Mouse (Mus musculus) adrenal gland, postnatal 4 days (tissue): ENCODE data around the gene Guca1a. TPM values are rescaled to one million over a fixed set of nuclear protein-coding genes. Genes with fewer than 3 reads are reported as not detected.
"Not testable (repeated sequence)": the region's sequence is repeated elsewhere in the genome, so short reads cannot be mapped to it uniquely, and the experiment has no call there.

ENCODE experiments used
- DNase-seq, 2 experiments: peaks; one replicate each; pipeline ENCODE4 v3.0.0; 2021 to 2022; ENCODE audit warnings: low spot score in 2 of 2, mixed read lengths in 2 of 2
- total RNA-seq, 2 experiments: library from RNA; stranded (reverse); gene quantifications; 2 replicates each; pipeline ENCODE4 v1.2.3; 2021

Guca1a gene
- total RNA-seq, 2 experiments from 2014 or later, result 1.4 to 1.8 TPM

DNA sequence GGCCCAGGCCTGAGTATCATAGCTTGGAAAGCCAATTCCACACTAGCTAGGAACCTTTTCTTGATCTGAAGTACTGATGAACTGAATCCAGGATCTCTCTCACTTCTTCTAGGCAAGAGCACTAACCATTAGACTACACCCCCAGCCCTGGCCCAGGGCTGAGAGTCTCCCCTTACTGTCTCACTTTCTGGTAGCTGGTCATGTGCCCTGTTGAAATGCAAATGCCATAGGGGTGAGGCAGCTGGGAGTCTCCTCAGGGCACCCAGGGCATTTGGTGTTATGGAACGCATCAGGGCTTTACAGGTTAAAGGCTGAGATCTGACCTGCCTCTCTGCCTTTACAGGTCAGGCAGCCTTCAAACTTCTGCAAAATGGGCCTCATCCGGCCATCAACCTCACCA, 19.8 kb upstream of the Guca1a start:
- DNase-seq, result no peak

DNA sequence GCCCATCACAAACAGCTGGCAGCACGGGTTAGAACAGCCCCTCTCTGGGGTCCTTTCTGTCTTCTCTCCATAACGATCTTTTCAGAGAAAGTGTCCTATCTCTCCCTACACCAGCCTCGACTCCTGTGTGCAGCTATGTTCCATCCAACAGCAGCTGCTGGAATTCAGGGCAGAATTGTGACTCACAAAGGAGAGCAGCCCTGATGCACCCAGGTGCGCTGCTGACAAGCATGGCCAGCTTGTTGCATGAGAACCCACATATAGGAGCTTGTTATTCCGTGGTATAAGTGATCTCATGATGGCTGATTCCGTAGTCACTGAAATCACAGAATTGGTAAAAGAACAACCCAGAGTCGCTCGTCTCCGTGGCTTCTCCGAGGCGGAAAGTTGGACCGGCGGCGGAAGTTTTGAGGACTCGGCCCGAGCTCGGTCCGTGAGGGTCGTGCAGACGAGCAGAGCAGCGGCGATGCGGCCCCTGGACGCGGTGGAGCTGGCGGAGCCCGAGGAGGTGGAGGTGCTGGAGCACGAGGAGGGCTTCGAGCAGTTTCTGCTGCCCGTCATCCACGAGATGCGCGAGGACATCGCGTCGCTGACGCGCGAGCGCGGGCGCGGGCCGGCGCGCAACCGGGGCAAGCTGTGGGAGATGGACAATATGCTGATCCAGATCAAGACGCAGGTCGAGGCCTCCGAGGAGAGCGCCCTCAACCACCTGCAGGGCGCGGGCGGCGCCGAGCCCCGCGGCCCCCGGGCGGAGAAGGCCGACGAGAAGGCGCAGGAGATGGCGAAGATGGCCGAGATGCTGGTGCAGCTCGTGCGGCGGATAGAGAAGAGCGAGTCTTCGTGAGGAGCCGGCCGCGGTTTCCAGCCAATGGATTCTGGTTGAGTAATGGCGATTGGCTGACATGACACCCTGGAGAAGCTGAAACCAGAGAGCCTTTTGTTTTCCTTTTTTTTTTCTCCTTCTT, 9.8 kb upstream of the Guca1a start:
- not testable (repeated sequence) for DNase-seq

DNA sequence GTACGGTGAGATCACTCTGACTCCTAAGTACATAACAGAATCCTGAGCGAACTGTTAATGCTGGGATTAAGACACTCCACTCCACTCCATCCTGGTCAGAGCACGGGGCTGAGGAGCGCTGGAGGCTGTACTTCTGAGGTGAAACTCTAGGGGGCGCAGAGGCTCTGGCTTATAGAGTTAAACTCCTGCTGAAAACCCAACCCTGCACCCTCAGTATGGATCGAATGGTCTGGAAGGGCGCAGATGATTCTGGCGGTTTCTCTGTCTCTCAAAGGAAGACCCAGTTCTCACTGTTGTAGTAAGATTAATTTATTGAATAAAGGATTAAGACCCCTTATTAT, 8.1 kb upstream of the Guca1a start:
- peak; percentile 38 to 49 for DNase-seq

DNA sequence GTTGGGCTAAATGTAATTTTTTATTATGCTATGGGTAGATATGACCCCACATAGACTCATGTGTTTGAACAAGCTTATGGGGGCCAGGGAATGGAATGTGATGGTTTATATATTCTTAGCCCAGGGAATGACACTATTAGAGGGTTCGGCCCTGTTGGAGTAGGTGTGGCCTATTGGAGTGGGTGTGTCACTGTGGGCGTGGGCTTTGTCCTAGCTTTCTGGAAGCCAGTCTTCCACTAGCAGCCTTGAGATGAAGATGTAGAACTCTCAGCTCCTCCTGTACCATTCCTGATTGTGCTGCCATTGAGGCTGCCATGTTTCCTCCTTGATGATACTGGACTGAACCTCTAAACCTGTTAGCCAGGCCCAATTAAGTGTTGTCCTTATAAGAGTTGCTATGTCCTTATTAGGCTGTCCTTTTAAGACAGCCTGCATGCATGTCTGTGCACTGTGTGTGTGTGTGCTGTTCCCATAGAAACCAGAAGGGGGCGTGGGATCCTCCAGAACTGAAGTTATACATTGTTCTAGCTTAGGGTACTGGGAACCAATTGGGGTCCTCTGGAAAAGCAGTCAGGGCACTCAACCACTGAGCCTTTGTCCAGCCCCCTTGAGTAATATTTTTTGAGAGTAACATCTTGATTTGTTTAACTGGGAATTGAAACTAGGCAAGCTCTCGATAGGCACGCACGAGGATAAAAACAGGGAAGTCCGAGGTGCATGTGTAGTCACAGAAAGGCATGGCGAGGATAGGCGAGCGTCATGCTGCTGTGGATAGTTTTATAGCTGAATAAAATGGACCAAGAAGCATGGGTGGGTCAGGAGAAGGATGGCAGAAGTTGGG, 7.6 kb upstream of the Guca1a start:
- no peak for DNase-seq

DNA sequence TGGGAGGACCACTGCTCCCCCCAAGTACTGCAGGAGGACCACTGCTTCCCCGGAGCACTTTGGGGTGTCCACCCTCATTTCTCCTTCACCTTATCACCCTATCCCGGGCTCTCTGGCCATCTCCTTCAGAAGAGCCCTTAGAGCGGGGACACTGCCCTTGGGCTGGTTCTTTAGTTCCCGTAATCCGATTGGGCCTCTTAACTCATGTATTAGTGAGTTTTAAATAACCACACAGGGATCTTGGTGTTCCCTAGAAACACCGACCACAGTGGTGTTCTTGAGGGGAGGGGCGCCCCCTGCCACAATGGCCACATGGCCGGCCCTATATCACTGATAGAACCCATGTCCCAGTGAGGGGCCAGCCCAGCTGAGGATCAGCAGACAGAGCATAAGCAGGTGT, 1.3 kb downstream of the Guca1a start:
- no peak for DNase-seq

DNA sequence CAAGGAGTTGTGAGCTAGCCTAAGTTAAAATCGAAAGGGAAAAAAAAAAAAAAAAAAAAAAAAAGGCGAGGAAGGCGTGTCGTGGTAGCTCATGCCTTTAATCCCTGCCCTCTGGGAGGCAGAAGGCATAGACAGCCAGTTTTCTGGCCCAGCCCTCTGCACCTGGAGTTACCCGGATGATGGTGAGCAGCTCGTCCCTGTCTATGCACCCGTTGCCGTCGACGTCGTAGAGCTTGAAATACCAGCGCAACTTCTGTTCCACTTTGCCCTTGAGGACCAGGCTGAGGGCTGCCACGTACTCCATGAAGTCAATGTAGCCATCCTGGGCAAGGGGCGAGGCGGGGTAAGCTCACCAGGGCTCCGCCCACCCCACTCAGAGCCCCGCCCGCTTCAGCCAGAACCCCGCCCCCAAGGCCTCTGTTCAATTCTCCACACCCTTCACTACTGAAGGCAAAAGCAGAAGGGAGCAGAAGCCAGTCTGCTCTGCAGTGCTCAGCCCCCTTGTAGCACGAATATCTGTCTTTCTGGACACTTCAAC, 4.9 kb downstream of the Guca1a start:
- DNase-seq, result peak; percentile 20 to 26

DNA sequence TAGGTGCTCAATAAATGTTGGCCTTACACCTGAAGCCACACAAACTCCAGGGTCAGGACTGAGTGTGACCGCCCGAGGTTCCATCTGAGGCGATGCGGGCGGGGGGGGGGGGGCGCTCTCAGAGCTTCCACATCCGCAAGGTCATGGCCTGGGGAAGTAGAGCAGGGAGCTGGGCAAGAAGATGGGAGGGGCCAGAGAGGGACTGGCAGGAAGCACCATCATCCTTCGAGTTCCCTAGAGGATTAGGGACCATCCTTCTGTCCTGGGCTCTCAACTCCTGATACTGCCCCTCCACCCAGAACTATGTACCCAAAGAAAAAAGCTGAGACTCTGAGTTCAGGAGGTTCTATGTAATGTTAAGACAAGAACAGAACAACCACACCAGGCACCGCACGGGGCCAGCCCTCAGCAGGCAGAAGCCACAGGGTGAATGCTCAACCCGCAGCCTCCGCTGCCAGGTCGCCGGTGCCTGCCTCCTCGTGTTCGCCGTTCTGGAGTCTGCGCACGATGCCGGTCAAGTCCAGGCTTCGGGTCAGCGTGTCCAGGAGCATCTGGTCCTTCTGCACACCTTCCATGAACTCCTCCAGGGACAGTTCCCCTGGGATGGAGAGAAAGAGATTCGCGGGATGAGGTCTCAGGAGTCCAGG, 6.0 kb downstream of the Guca1a start:
- DNase-seq, result no peak

DNA sequence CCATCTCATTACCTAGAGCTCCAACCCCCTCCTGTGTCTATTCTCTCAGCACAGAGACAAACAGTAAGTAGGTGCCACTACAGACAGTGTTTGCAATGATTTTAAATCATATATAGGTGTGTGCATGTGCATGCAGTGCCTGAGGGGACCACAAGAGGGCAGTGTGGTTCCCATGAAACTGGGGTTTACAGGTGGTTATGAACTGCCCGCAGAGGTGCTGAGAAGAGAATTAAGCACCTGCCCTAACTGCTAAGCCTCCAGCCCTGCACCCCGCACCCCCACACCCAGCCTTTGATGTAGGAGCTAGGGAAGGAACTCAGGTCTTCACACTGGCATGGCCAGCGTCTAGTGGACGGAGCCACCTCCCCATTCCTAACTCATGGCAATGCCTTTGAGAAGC, 13.7 kb downstream of the Guca1a start:
- peak in 1 of 2 experiments; percentile 39 for DNase-seq

DNA sequence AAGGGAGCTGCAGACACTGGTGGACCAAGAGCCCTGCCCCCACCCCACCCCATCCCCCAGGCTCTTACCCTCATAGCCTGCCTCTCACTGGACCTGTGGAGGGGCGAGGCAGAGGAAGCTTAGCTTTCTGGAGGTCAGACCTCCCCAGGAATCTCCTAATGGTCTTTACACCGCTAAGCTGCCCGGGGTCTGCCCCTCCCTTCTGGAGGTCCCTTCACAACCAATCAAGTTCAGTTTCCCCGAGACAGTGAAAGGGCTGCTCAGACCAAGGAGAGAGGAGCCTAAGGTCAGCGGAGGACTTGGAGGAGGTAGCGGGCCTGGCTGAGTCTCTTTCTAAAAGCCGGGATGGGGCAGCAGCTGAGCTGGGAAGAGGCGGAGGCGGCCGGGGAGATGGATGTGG, 15.2 kb downstream of the Guca1a start, which contains the start of gene Guca1b:
Gene Guca1b, plus strand, starts transcription at position 249 of the 400 bp plus-strand sequence.
- no peak for DNase-seq

DNA sequence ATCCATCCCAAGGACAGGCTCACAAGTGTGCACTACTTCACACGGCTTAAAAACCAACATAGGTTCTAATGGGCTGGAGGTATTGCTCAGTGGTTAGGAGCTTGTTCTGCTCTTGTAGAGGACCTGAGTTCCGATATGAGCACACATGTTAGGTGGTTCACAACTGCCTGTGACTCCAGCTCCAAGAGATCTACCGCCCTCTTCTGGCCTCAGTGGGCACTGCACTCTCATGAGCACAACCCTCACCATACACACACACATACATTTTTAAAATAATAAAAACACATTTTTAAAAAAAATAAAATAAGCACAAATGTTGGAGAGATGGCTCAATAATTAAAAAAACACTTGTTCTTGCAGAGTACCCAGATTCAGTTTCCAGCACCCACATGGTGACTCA, 16.3 kb downstream of the Guca1a start:
- DNase-seq, result no peak

DNA sequence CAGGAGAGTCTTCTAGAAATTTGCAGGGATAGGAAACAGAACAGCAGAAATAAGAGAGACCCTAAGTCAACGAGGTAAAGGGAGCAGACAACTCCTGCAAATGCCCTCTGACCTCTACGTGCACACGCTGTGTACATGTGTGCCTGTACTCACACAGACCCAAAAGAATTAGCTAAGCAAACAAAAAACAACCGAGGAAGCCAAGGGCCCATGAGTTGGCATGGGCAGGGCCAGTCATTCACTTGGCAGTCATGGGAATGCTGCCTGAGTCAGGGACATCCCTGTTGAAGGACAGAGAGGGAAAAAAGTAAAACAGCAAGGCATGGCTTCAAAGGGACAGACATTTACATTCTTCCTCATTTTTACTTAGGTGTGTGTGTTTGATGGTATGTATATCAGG, 17.1 kb downstream of the Guca1a start:
- DNase-seq, result no peak

DNA sequence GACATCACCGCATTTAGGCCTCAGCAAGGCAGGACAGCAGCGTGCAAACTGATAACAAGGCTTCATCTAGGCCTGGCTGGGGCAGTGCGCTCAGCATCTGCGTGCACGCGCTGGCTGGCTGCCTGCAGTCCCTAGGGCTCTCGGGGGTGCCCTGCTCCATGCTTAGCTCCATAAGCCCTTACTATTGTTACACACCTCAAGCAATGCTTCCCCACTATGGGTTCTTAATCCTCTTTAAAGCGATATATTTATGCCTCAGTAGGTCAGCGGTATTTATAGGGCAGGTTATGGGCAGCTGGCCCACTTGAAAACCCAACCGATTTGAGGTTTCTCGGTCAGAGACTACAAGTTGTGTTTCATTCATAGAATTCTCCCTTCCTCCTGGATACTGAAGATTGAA, 18.5 kb downstream of the Guca1a start:
- no peak for DNase-seq

DNA sequence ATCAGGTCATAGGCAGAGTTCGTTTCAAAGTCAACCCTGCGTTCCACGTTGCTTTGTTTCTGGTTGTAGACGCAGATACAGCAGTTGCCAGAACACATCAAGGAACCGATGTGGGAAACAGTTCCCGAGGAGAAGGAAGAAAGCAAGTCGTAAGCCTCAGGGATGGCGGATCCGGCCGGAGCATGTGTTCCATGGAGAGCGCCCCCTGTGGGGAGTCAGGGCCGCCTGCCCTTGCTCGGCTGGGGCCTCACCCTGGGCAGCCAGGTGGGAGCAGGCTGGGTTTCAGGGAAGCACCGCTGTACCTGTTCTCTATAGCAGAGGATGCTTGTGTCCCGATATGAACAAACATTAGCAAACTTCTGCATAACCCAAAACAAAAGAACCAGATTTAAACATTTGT, 22.3 kb downstream of the Guca1a start:
- no peak for DNase-seq

DNA sequence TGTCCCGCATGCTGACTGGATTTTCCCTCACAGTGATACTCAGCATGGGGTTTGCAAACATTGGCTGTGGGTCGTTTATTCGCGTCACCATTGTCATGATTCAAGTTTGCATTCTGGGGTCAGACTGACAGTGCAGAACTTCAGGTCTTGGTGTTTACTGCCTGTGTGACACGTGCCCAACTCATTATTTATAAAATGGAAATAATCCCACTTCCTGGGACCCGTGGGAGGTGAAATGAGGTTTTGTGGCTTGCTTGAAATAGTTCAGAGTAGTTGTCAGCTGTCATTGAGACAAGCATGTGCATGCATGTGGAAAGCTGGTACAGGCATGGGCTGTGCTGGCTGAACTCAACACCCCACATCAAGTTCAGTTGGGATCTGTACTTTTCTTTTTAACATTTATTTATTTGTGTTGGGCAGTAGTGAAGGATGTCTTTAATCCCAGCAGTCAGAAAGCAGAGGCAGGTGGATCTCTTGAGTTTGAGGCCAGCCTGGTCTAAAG, 23.6 kb downstream of the Guca1a start:
- DNase-seq, result no peak

DNA sequence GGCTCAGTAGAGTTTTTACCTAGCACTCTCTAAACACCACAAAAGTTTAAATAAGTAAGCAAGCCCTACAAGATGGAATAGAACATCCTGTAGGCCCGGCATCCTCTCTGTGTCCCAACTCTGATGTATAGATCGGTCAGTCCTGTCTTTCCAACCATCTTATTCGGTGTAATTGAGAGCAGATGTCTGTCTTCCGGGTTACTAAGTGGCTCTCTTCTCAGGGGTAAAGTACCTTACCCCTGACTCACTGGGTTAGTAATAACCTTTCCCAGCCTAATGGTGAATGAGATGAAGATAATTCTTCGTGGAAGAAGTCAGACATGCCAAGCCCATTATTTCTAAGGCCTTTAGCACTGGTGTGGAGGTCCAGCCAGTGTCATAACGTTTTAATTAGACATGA, 26.4 kb downstream of the Guca1a start:
- DNase-seq, result no peak

DNA sequence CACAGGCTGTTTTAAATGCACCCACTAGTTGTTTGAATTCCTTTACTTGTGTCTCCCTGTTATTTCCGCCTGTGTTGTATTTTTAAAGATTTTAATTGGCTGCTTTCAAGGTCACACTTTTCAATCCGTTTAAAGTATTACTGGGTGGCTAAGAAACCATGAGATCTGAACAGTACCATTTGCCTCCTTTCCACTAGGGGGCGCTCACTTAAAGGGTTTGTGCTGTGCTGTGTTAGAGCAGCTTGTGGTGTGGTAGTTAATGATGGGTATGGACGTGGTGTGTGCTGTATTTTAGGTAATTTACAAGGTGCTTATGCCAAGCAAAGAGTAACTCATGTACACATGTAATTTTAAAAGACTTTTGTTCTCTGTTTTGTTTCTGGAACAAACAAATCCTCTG, 28.9 kb downstream of the Guca1a start:
- DNase-seq, result peak in 1 of 2 experiments; percentile 33

DNA sequence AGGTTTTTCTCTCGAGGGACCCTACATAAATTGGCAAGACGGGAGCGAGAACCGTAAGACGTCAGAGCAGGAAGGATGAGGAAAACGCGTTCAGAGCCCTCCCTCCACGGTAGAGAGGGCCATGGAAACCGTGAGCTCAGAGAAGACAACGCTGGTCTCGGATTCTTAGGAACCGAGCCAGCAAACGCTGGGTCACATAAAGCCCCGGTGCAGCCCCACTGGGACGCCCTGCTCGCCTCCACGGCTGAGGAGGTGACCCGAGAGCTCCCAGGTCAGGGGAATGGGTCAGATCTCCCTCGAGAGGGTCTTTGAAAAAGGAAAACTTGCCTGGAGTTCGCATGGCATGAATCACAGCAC, 31.3 kb downstream of the Guca1a start:
- no peak for DNase-seq

DNA sequence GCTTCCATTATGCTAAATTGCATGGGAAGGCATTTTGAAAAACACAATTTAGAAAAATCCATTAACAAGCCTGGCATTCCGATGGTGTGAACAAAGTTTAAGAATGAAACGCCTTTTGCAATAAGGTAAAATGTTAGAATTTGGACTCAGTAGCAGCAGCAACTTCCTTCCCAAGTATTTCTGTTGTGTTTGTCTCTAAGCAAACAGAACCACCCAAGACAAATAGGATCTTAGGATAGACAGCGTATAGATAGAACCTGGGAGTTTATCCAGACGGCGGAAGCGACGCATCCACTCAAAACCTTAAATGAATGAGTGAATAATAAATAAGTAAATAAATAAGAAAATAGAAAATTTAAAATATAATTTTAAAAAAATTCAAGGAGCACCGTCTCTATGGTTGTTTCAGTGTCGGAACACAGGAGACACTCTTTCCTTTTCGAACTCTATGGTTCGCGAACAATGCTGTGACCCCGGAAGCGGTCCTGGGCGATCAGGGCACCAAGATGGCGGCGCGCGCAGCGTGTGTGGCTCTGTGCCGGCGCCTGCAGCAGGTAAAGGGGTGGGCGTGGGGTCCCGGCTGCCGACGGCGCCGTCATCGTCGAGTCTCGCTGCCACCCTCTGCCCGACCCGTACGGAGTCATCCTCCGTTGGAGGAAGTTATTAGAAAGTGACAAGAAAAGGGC, 31.8 kb downstream of the Guca1a start, which contains the start of gene Mrps10:
Gene Mrps10, plus strand, starts transcription at position 487 of the 686 bp plus-strand sequence.
- DNase-seq, result peak; percentile 54 to 72

DNA sequence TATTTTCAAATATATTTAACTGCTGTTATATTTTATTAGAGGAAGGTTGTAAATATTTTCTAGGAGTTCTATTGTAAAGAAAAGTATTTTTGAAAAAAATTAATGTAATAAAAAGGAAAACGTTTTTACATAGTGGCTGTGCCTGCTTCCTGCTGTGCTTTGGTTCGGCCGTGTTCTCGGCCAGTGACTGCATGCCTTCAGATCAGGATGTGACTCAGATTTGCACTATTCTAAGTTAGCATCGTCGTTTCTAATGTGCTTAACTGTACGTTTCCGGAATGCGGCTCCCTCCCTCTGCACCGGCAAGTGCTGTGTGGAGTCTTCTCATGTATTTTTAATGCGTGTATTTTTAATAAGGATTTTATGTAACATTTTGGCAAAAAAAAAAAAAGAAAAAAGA, 39.0 kb downstream of the Guca1a start:
- no peak for DNase-seq

DNA sequence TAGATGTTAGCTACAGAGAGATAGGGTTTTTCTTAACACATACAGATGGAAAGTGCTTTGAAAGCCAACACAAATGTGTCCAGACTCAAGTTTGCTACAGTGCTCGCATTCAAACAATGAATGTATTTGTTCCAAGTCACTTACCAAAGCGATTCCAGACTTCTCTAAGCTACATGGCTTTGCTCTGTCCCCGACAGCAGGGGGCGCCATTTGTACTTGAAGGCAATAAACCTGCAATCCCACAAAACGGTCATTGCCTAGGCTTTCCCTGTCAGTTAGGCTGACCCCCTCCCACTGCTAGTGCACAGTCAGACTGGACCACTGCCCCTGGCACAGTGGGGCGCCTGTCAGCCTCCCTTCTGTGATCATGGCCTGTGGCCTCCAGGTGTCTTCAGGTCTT, 40.4 kb downstream of the Guca1a start:
- no peak for DNase-seq
